Comparison of ENCODE assay signal across 20 mouse cellular contexts in genomic region chr11:103909396-103909795, GRCm38 (mm10).
"Had no signal": no experiment of that assay in that cellular context is flagged by ENCODE, and none has a peak within 500 bp of the region (broad histone marks: within the 10 kb centered on the region; RNA-seq: fewer than 3 reads in every experiment).

No protein-coding gene starts in this region.

- H3K4me1 ChIP-seq: heart, embryonic 12.5 days; hindbrain, embryonic 13.5 days; hindbrain, embryonic 15.5 days; limb, embryonic 13.5 days; limb, embryonic 15.5 days; liver, embryonic 12.5 days had no signal

- H3K9ac ChIP-seq: forebrain, postnatal 0 days; heart, embryonic 12.5 days; hindbrain, embryonic 13.5 days; hindbrain, embryonic 15.5 days; limb, embryonic 13.5 days; limb, embryonic 15.5 days; liver, embryonic 12.5 days had no signal

- H3K27ac ChIP-seq: hindbrain, embryonic 13.5 days; hindbrain, embryonic 15.5 days; hindbrain, postnatal 0 days; layer of hippocampus, adult 2 months; limb, embryonic 13.5 days; limb, embryonic 15.5 days; liver, embryonic 12.5 days had no signal

- H3K4me2 ChIP-seq: heart, embryonic 12.5 days; hindbrain, embryonic 13.5 days; hindbrain, embryonic 15.5 days; limb, embryonic 13.5 days; limb, embryonic 15.5 days; liver, embryonic 12.5 days had no signal

- H3K27me3 ChIP-seq: heart, embryonic 12.5 days; hindbrain, embryonic 13.5 days; hindbrain, embryonic 15.5 days; limb, embryonic 13.5 days; limb, embryonic 15.5 days; liver, embryonic 12.5 days had no signal

- H3K4me3 ChIP-seq: heart, embryonic 12.5 days; hindbrain, embryonic 13.5 days; hindbrain, embryonic 15.5 days; layer of hippocampus, adult 2 months; limb, embryonic 13.5 days; limb, embryonic 15.5 days; liver, embryonic 12.5 days had no signal

- ATAC-seq: forebrain, postnatal 0 days; hindbrain, postnatal 0 days; liver, embryonic 12.5 days had no signal

- DNase-seq: forebrain, postnatal 0 days; gastrocnemius, postnatal 14 days; gastrocnemius, postnatal 36 days; heart, adult 18-20 months; heart, postnatal 10 days; heart, postnatal 36 days; kidney, adult 18-20 months; kidney, adult 8-10 months; kidney, postnatal 10 days; kidney, postnatal 25 days; kidney, postnatal 4 days; left cerebral cortex, postnatal 4 days had no signal

- H3K9me3 ChIP-seq: heart, embryonic 12.5 days; hindbrain, embryonic 13.5 days; hindbrain, embryonic 15.5 days; limb, embryonic 13.5 days; limb, embryonic 15.5 days; liver, embryonic 12.5 days had no signal
